Mouse (Mus musculus): ENCODE results near the gene Zfp287.

- no peak for TF ChIP-seq CTCF (IDR thresholded peaks at IDR 0.05; ENCODE audit: low read depth)
- no peak for TF ChIP-seq EP300 (IDR thresholded peaks at IDR 0.05; ENCODE audit: low read depth)
These were observed 26.2 kb upstream of the Zfp287 start for GRCm38 (mm10) chr11:62757906-62758305.

Measured in heart, postnatal 0 days (tissue).